Mouse (Mus musculus) ovary, postnatal 14 days (tissue): ENCODE results near the gene Scnn1g.

Source experiments
- DNase-seq: peaks from one replicate; pipeline ENCODE4 v3.0.0; 2022; ENCODE audit warnings: low spot score

Gene Scnn1g

GRCm38 (mm10) chr7:121778553-121778952 is 44.3 kb downstream of the Scnn1g start:
- DNase-seq = no peak

- no peak for DNase-seq
Measured at GRCm38 (mm10) chr7:121778980-121779379, 44.7 kb downstream of the Scnn1g start.

GRCm38 (mm10) chr7:121779409-121779808 is 45.1 kb downstream of the Scnn1g start:
- DNase-seq = no peak

GRCm38 (mm10) chr7:121782188-121782909 is 48.1 kb downstream of the Scnn1g start:
- DNase-seq = no peak

- no peak for DNase-seq
Measured at GRCm38 (mm10) chr7:121785651-121786228, 51.5 kb downstream of the Scnn1g start.

- no peak for DNase-seq
Measured at GRCm38 (mm10) chr7:121797781-121798180, 63.5 kb downstream of the Scnn1g start.

GRCm38 (mm10) chr7:121802471-121802870 is 68.2 kb downstream of the Scnn1g start:
- DNase-seq = no peak

- DNase-seq = no peak
Measured at GRCm38 (mm10) chr7:121803011-121803410, 68.7 kb downstream of the Scnn1g start.

- no peak for DNase-seq
Measured at GRCm38 (mm10) chr7:121805811-121806496, 71.7 kb downstream of the Scnn1g start.

- DNase-seq = no peak
Measured at GRCm38 (mm10) chr7:121807726-121808580, 73.7 kb downstream of the Scnn1g start.
